Mouse (Mus musculus): ENCODE results near the gene Mylpf.

- no peak for TF ChIP-seq CTCF (IDR thresholded peaks at IDR 0.05; ENCODE audit: borderline replicate concordance, control insufficient read depth, extremely low read depth, insufficient read depth, low read length, poor library complexity)
- no peak for TF ChIP-seq POLR2A (IDR thresholded peaks at IDR 0.05; ENCODE audit: control insufficient read depth, extremely low read depth, insufficient read depth, low read length, poor library complexity)
Measured at GRCm38 (mm10) chr7:127217475-127217874, 8.8 kb downstream of the Mylpf start.

Measured in thymus, adult 2 months (tissue).